Mouse (Mus musculus) cerebellum, adult 2 months (tissue): ENCODE measurements around the gene Hhipl1. TPM values are rescaled to one million over a fixed set of nuclear protein-coding genes. Genes with fewer than 3 reads are reported as not detected.
A peak's percentile ranks its signal among the peaks of the same experiment; 100 is the strongest.

Experiments used
- DNase-seq, 2 experiments: peaks; one replicate each; pipeline ENCODE4 v3.0.0; 2021
- H3K27ac ChIP-seq: fragments of 200-500 bp; 2 replicates; pipeline ENCODE4 v1.5.1; 2012; ENCODE audit warnings: low read length, control low read depth, inconsistent platforms; ENCODE audit not compliant: insufficient read depth
- H3K27me3 ChIP-seq: fragments of 200-500 bp; 2 replicates; pipeline ENCODE4 v1.6.1; 2012; ENCODE audit warnings: inconsistent platforms, mild to moderate bottlenecking, low read length, moderate library complexity; ENCODE audit not compliant: control insufficient read depth, insufficient read depth
- H3K4me1 ChIP-seq: fragments of 200-500 bp; 2 replicates; pipeline ENCODE4 v1.6.1; 2011; ENCODE audit warnings: low read length; ENCODE audit not compliant: control insufficient read depth, insufficient read depth
- H3K4me3 ChIP-seq: fragments of 200-500 bp; replicated peaks from 2 replicates; pipeline ENCODE3; 2011; ENCODE audit warnings: mild to moderate bottlenecking, low read depth, low read length, control low read depth; ENCODE audit not compliant: insufficient read depth
- CTCF ChIP-seq: fragments of 200-500 bp; IDR thresholded peaks from 2 replicates; pipeline ENCODE4 v1.5.1; 2011; ENCODE audit warnings: low read depth, mild to moderate bottlenecking, control low read depth, low read length, moderate library complexity, borderline replicate concordance; ENCODE audit not compliant: insufficient read depth
- POLR2A ChIP-seq: fragments of 200-500 bp; IDR thresholded peaks from 2 replicates; pipeline ENCODE4 v1.6.1; 2011; ENCODE audit warnings: low read length, control low read depth, borderline replicate concordance; ENCODE audit not compliant: insufficient read depth
- WGBS: fragments of 180-500 bp; shearing (Covaris S2); methylation state at CpG from one replicate; pipeline ENCODE4 v1.1.7; 2018; 5-methylcytosine and 5-hydroxymethylcytosine counted together
- polyA plus RNA-seq: library from polyadenylated mRNA; depleted of rRNA; stranded (reverse); fragments of >200 nt; gene quantifications from 2 replicates; pipeline ENCODE4 v1.2.3, GENCODE M21; 2012

Hhipl1 gene
- polyA plus RNA-seq, 1 experiment = 4.8 TPM

GRCm38 (mm10) chr12:108365340-108365739, 59.3 kb downstream of the Hhipl1 start:
- WGBS = 23% methylated on average over 3 of the region's 3 CpGs
- Histone ChIP-seq H3K27ac (no peak overlapping the region), H3K27me3 (no peaks in the 10 kb centered on the region), H3K4me1 (peaks cover 54% of the 10 kb centered on the region), H3K4me3 (no peak overlapping the region)
- TF ChIP-seq CTCF = no peak
- no peak for TF ChIP-seq POLR2A
- DNase-seq = peak in 1 of 2 experiments; percentile 49

GRCm38 (mm10) chr12:108365868-108366267, 59.8 kb downstream of the Hhipl1 start:
- Histone ChIP-seq H3K27me3 (no peaks in the 10 kb centered on the region), H3K27ac (no peak overlapping the region), H3K4me3 (no peak overlapping the region), H3K4me1 (peaks cover 54% of the 10 kb centered on the region)
- DNase-seq = peak in 1 of 2 experiments; percentile 49
- 34% methylated on average over 7 of the region's 7 CpGs for WGBS
- TF ChIP-seq CTCF = no peak
- TF ChIP-seq POLR2A = no peak

GRCm38 (mm10) chr12:108367909-108368308, 61.8 kb downstream of the Hhipl1 start:
- 44% methylated on average over 2 of the region's 2 CpGs for WGBS
- Histone ChIP-seq H3K4me3 (no peak overlapping the region), H3K4me1 (peaks cover 58% of the 10 kb centered on the region), H3K27me3 (no peaks in the 10 kb centered on the region), H3K27ac (no peak overlapping the region)
- peak; percentile 61 to 73 for DNase-seq
- TF ChIP-seq CTCF (no peak), POLR2A (no peak)

GRCm38 (mm10) chr12:108368921-108369320, 62.9 kb downstream of the Hhipl1 start:
- DNase-seq = no peak
- no peak overlapping the region for H3K4me3 ChIP-seq
- WGBS = 70% methylated on average over 5 of the region's 5 CpGs
- peaks cover 52% of the 10 kb centered on the region for H3K4me1 ChIP-seq
- TF ChIP-seq CTCF = no peak
- TF ChIP-seq POLR2A = no peak
- no peak overlapping the region for H3K27ac ChIP-seq
- H3K27me3 ChIP-seq = no peaks in the 10 kb centered on the region

- Histone ChIP-seq H3K27ac (no peak within 1 kb of the TSS), H3K4me3 (no peak within 1 kb of the TSS), H3K27me3 (no peaks in the 10 kb centered on the region), H3K4me1 (peaks cover 37% of the 10 kb centered on the region)
- 82% methylated on average over 19 of the region's 19 CpGs for WGBS
- no peak for DNase-seq
- no peak for TF ChIP-seq CTCF
- TF ChIP-seq POLR2A = no peak
Observed at GRCm38 (mm10) chr12:108370596-108371428, 64.7 kb downstream of the Hhipl1 start, which contains the start of gene Eml1. Gene Eml1, plus strand, starts transcription at chr12:108370957.

GRCm38 (mm10) chr12:108371429-108371765, 65.3 kb downstream of the Hhipl1 start:
- WGBS = 90% methylated on average over 6 of the region's 6 CpGs
- DNase-seq = no peak
- TF ChIP-seq POLR2A (no peak), CTCF (no peak)
- no peaks in the 10 kb centered on the region for H3K27me3 ChIP-seq
- H3K4me1 ChIP-seq = peaks cover 31% of the 10 kb centered on the region
- H3K4me3 ChIP-seq = no peak overlapping the region
- no peak overlapping the region for H3K27ac ChIP-seq

- peak; percentile 82 to 87 for DNase-seq
- Histone ChIP-seq H3K4me3 (no peak overlapping the region), H3K4me1 (peaks cover 28% of the 10 kb centered on the region), H3K27me3 (no peaks in the 10 kb centered on the region), H3K27ac (peak overlapping the region; percentile 14)
- WGBS = 4% methylated on average over 17 of the region's 17 CpGs
- TF ChIP-seq POLR2A (no peak), CTCF (no peak)
Observed at GRCm38 (mm10) chr12:108372241-108372640, 66.2 kb downstream of the Hhipl1 start.

GRCm38 (mm10) chr12:108373611-108374010, 67.5 kb downstream of the Hhipl1 start:
- Histone ChIP-seq H3K4me1 (peaks cover 15% of the 10 kb centered on the region; the same call in 1 of the 2 replicates), H3K4me3 (no peak overlapping the region), H3K27ac (no peak overlapping the region), H3K27me3 (no peaks in the 10 kb centered on the region)
- no peak for DNase-seq
- TF ChIP-seq POLR2A = no peak
- no peak for TF ChIP-seq CTCF
- 94% methylated on average over 9 of the region's 9 CpGs for WGBS
